Mouse (Mus musculus): ENCODE results near the gene Ddx19a. TPM values are rescaled to one million over a fixed set of nuclear protein-coding genes. Genes with fewer than 3 reads are reported as not detected.

Ddx19a gene
- polyA plus RNA-seq, 1 experiment = 32.5 TPM

DNA sequence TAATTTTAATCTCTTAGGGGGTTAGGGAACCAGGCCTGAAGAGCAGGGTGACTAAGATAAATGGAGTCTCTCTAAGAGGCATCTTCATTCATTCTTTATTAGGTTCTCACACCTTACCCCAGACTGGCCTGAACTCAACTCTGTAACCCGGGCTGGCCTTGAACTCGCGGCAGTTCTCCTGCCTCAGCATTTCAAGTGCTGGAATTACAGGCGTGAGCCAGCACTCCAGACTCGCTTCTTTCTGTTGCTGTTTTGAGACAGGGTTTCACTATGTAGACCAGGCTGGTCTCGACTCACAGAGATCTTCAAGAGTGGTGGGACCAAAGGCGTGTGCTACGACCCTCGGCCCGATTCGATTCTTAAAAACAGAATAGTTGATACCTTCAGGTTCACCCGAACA is 36.7 kb upstream of the Ddx19a start:
- Histone ChIP-seq H3K4me2 (ENCODE audit: low read depth) (peak overlapping the region; percentile 96), H3ac (ENCODE audit: control insufficient read depth, insufficient read length) (peak overlapping the region; percentile 49), H3K4me3 (peak overlapping the region; percentile 81), H3K79me2 (ENCODE audit: control insufficient read depth, insufficient read depth) (peaks cover 35% of the 10 kb centered on the region), H3K27me3 (ENCODE audit: control insufficient read depth, insufficient read depth, insufficient read length) (no peaks in the 10 kb centered on the region), H3K36me3 (ENCODE audit: control insufficient read depth, insufficient read depth) (peaks cover 44% of the 10 kb centered on the region)
- TF ChIP-seq POLR2AphosphoS2 (IDR thresholded peaks at IDR 0.05; ENCODE audit: insufficient read length, low read depth) (no peak), CEBPB (IDR thresholded peaks at IDR 0.05; ENCODE audit: insufficient read depth, poor library complexity, severe bottlenecking) (no peak), REST (IDR thresholded peaks at IDR 0.05; ENCODE audit: insufficient read depth, insufficient read length) (no peak)

DNA sequence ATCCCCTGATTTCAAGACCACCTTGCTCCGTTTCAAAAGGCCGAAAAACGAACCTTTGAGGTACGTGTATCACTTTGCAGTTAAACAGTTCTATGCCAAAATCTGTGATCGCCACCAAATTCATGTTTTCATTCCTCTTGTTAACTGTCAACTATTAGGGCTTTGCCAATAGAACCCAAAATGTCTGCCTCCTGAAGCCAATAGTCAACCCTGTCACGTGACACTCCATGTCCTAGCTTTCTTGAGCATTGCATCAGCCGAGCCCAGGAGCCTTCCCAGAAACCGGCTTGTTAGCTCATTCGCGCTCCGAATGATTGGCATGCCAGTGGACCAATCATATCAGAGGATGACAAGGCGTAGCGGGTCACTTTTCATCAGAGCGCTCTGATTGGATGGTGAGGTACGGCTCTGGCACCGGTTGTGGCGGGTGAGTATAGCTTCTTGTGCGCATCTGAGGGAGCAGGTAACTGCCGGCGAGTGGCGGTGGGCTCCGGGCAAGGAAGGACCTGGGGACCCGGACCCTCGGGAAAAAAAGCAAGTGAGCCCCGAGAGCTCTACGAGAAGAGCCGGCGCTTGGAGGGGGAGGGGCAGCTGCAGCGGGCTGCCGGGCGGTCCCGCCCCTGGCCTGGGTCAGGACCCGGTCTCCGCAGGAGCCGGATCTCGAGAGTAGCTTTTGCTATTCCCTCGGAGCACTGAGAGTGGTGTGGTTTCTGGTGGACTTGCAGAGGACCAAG is 36.0 kb upstream of the Ddx19a start:
- no peaks in the 10 kb centered on the region for H3K27me3 ChIP-seq (ENCODE audit: control insufficient read depth, insufficient read depth, insufficient read length)
- H3ac ChIP-seq (ENCODE audit: control insufficient read depth, insufficient read length) = peak overlapping the region; percentile 49
- peak overlapping the region; percentile 81 for H3K4me3 ChIP-seq
- peaks cover 38% of the 10 kb centered on the region for H3K36me3 ChIP-seq (ENCODE audit: control insufficient read depth, insufficient read depth)
- H3K4me2 ChIP-seq (ENCODE audit: low read depth) = peak overlapping the region; percentile 28
- H3K79me2 ChIP-seq (ENCODE audit: control insufficient read depth, insufficient read depth) = peaks cover 35% of the 10 kb centered on the region
- no peak for TF ChIP-seq MYOD1 (IDR thresholded peaks at IDR 0.05; ENCODE audit: control insufficient read depth in 1 of 3, insufficient read length in 2 of 3, low read depth in 2 of 3)
- peak; percentile 98 for TF ChIP-seq CEBPB (IDR thresholded peaks at IDR 0.05; ENCODE audit: insufficient read depth, poor library complexity, severe bottlenecking)
- TF ChIP-seq POLR2A (IDR thresholded peaks at IDR 0.05; ENCODE audit: insufficient read length, low read depth) = peak; percentile 88
- peak in 1 of 3 experiments; percentile 7 for TF ChIP-seq MYOG (IDR thresholded peaks at IDR 0.05; ENCODE audit: control insufficient read depth in 1 of 3, insufficient read depth in 1 of 3, insufficient read length in 2 of 3, low read depth in 2 of 3)
- TF ChIP-seq SRF (IDR thresholded peaks at IDR 0.05; ENCODE audit: control insufficient read depth, insufficient read length, low read depth) = no peak
- no peak for TF ChIP-seq TCF12 (IDR thresholded peaks at IDR 0.05; ENCODE audit: insufficient read depth, poor library complexity, severe bottlenecking)
- TF ChIP-seq E2F4 (IDR thresholded peaks at IDR 0.05; ENCODE audit: insufficient read depth) = no peak
- TF ChIP-seq POLR2AphosphoS2 (IDR thresholded peaks at IDR 0.05; ENCODE audit: insufficient read length, low read depth) = peak; percentile 78
- peak; percentile 92 for TF ChIP-seq MAX (IDR thresholded peaks at IDR 0.05; ENCODE audit: low read depth)
- peak; percentile 99 for TF ChIP-seq USF1 (IDR thresholded peaks at IDR 0.05; ENCODE audit: low read depth)
- no peak for TF ChIP-seq REST (IDR thresholded peaks at IDR 0.05; ENCODE audit: insufficient read depth, insufficient read length)
- no peak for TF ChIP-seq TCF3 (IDR thresholded peaks at IDR 0.05; ENCODE audit: insufficient read length, low read depth)

DNA sequence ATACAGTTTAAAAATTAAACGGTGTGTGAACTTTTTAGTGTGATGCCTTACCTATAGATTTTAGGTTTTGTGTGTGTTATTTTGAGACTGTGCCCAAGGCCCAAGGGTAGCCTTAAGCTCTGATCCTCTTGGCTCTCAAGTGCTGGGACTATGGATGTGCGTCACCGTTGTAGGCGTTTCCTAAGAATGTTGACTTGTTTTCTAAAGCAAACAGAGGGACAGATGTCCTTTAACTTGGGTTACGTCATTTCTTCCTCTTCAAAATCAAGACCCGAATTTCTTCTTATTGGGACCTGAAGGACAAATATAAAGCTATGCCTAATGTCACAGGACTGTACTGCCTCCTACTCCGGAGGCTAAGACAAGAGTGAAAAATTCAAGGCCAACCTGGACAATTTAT is 35.3 kb upstream of the Ddx19a start, which contains the start of gene Aars:
Gene Aars, plus strand, starts transcription at position 229 of the 400 bp plus-strand sequence.
- no peaks in the 10 kb centered on the region for H3K27me3 ChIP-seq (ENCODE audit: control insufficient read depth, insufficient read depth, insufficient read length)
- peak within 1 kb of the TSS; percentile 81 for H3K4me3 ChIP-seq
- peaks cover 35% of the 10 kb centered on the region for H3K79me2 ChIP-seq (ENCODE audit: control insufficient read depth, insufficient read depth)
- H3K4me2 ChIP-seq (ENCODE audit: low read depth) = peak within 1 kb of the TSS; percentile 28
- peak within 1 kb of the TSS; percentile 49 for H3ac ChIP-seq (ENCODE audit: control insufficient read depth, insufficient read length)
- H3K36me3 ChIP-seq (ENCODE audit: control insufficient read depth, insufficient read depth) = peaks cover 30% of the 10 kb centered on the region
- no peak for TF ChIP-seq E2F4 (IDR thresholded peaks at IDR 0.05; ENCODE audit: insufficient read depth)
- TF ChIP-seq POLR2AphosphoS2 (IDR thresholded peaks at IDR 0.05; ENCODE audit: insufficient read length, low read depth) = no peak
- no peak for TF ChIP-seq TCF3 (IDR thresholded peaks at IDR 0.05; ENCODE audit: insufficient read length, low read depth)
- TF ChIP-seq CEBPB (IDR thresholded peaks at IDR 0.05; ENCODE audit: insufficient read depth, poor library complexity, severe bottlenecking) = no peak

DNA sequence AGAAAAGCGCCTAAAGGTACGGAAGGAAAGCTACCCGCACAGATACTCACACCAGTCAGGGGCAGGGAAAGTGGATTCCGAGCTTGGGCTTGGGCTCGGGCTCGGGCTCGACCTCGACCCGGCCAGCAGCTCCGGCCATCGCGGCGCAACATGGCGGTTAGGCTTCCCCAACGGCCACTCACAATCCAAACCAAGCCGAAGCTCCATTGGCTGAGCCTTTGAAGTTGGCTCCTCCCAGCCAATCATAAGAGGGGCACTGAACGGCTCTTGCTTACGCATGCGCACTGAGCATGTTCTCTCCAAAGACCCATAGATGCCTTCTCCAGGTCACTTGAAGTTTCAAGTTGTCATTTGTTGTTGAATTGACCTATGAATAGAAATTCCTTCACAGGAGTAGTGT is 34.0 kb upstream of the Ddx19a start, which contains the start of gene Ddx19b:
Gene Ddx19b, minus strand, starts transcription at position 180 of the 400 bp plus-strand sequence.
- Histone ChIP-seq H3K4me2 (ENCODE audit: low read depth) (no peak within 1 kb of the TSS), H3K36me3 (ENCODE audit: control insufficient read depth, insufficient read depth) (peaks cover 17% of the 10 kb centered on the region), H3K79me2 (ENCODE audit: control insufficient read depth, insufficient read depth) (peaks cover 27% of the 10 kb centered on the region), H3ac (ENCODE audit: control insufficient read depth, insufficient read length) (no peak within 1 kb of the TSS), H3K4me3 (no peak within 1 kb of the TSS), H3K27me3 (ENCODE audit: control insufficient read depth, insufficient read depth, insufficient read length) (no peaks in the 10 kb centered on the region)
- TF ChIP-seq POLR2A (IDR thresholded peaks at IDR 0.05; ENCODE audit: insufficient read length, low read depth) = no peak
- no peak for TF ChIP-seq MAX (IDR thresholded peaks at IDR 0.05; ENCODE audit: low read depth)
- TF ChIP-seq USF1 (IDR thresholded peaks at IDR 0.05; ENCODE audit: low read depth) = no peak
- TF ChIP-seq MYOG (IDR thresholded peaks at IDR 0.05; ENCODE audit: control insufficient read depth in 1 of 3, insufficient read depth in 1 of 3, insufficient read length in 2 of 3, low read depth in 2 of 3) = no peak
- no peak for TF ChIP-seq TCF3 (IDR thresholded peaks at IDR 0.05; ENCODE audit: insufficient read length, low read depth)
- TF ChIP-seq POLR2AphosphoS2 (IDR thresholded peaks at IDR 0.05; ENCODE audit: insufficient read length, low read depth) = no peak
- no peak for TF ChIP-seq SRF (IDR thresholded peaks at IDR 0.05; ENCODE audit: control insufficient read depth, insufficient read length, low read depth)
- no peak for TF ChIP-seq E2F4 (IDR thresholded peaks at IDR 0.05; ENCODE audit: insufficient read depth)
- TF ChIP-seq MYOD1 (IDR thresholded peaks at IDR 0.05; ENCODE audit: control insufficient read depth in 1 of 3, insufficient read length in 2 of 3, low read depth in 2 of 3) = no peak
- no peak for TF ChIP-seq TCF12 (IDR thresholded peaks at IDR 0.05; ENCODE audit: insufficient read depth, poor library complexity, severe bottlenecking)
- TF ChIP-seq CEBPB (IDR thresholded peaks at IDR 0.05; ENCODE audit: insufficient read depth, poor library complexity, severe bottlenecking) = no peak

DNA sequence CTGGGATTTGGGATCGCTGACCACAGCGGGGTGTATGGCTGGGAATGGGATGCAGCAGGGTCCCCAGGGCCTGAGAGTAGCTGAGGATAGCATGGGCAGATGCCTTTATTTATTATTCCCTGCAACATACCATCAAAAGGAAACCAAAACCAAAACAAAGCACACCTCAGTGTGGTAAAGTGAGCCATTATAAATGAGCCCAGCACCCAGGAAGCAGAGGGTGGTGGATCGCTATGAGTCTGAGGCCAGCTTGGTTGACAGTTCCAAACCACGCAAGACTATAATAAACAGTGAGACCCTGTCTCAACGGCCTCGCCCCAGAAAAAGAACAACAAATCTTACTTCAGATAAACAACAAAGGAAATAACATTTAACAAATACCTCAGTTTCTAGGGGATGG is 32.4 kb upstream of the Ddx19a start:
- Histone ChIP-seq H3K4me3 (no peak overlapping the region), H3ac (ENCODE audit: control insufficient read depth, insufficient read length) (no peak overlapping the region), H3K79me2 (ENCODE audit: control insufficient read depth, insufficient read depth) (peaks cover 12% of the 10 kb centered on the region), H3K36me3 (ENCODE audit: control insufficient read depth, insufficient read depth) (peaks cover 4% of the 10 kb centered on the region), H3K4me2 (ENCODE audit: low read depth) (peak overlapping the region; percentile 33), H3K27me3 (ENCODE audit: control insufficient read depth, insufficient read depth, insufficient read length) (no peaks in the 10 kb centered on the region)
- TF ChIP-seq POLR2A (IDR thresholded peaks at IDR 0.05; ENCODE audit: insufficient read length, low read depth) = no peak
- TF ChIP-seq TCF12 (IDR thresholded peaks at IDR 0.05; ENCODE audit: insufficient read depth, poor library complexity, severe bottlenecking) = no peak
- TF ChIP-seq USF1 (IDR thresholded peaks at IDR 0.05; ENCODE audit: low read depth) = no peak
- no peak for TF ChIP-seq SRF (IDR thresholded peaks at IDR 0.05; ENCODE audit: control insufficient read depth, insufficient read length, low read depth)
- no peak for TF ChIP-seq MAX (IDR thresholded peaks at IDR 0.05; ENCODE audit: low read depth)
- no peak for TF ChIP-seq POLR2AphosphoS2 (IDR thresholded peaks at IDR 0.05; ENCODE audit: insufficient read length, low read depth)
- no peak for TF ChIP-seq CEBPB (IDR thresholded peaks at IDR 0.05; ENCODE audit: insufficient read depth, poor library complexity, severe bottlenecking)
- TF ChIP-seq TCF3 (IDR thresholded peaks at IDR 0.05; ENCODE audit: insufficient read length, low read depth) = no peak
- no peak for TF ChIP-seq MYOD1 (IDR thresholded peaks at IDR 0.05; ENCODE audit: control insufficient read depth in 1 of 3, insufficient read length in 2 of 3, low read depth in 2 of 3)
- TF ChIP-seq E2F4 (IDR thresholded peaks at IDR 0.05; ENCODE audit: insufficient read depth) = no peak
- TF ChIP-seq MYOG (IDR thresholded peaks at IDR 0.05; ENCODE audit: control insufficient read depth in 1 of 3, insufficient read depth in 1 of 3, insufficient read length in 2 of 3, low read depth in 2 of 3) = no peak
- TF ChIP-seq REST (IDR thresholded peaks at IDR 0.05; ENCODE audit: insufficient read depth, insufficient read length) = no peak

Measured in myocyte (in vitro differentiated cells).